Mouse (Mus musculus): Measurements from ENCODE around the gene Zfp704.

- TF ChIP-seq POLR2A (IDR thresholded peaks at IDR 0.05; ENCODE audit: borderline replicate concordance, extremely low read depth, low read depth, low read length) (no peak), CTCF (IDR thresholded peaks at IDR 0.05; ENCODE audit: insufficient read depth, low read length) (peak; percentile 38; the same call in 1 of the 2 replicates)
Measured at GRCm38 (mm10) chr3:9617101-9617500, 7.2 kb upstream of the Zfp704 start.
